Mouse (Mus musculus): ENCODE results near the gene Nop10.

Nop10 gene

GRCm38 (mm10) chr2:112261748-112262653 lies at the start of gene Nop10:
TSS of gene Nop10 (plus strand) at chr2:112261926.
- peak; percentile 80 for DNase-seq

- DNase-seq = no peak
These were observed 45.7 kb upstream of the Nop10 start for GRCm38 (mm10) chr2:112215977-112216376.

DNA sequence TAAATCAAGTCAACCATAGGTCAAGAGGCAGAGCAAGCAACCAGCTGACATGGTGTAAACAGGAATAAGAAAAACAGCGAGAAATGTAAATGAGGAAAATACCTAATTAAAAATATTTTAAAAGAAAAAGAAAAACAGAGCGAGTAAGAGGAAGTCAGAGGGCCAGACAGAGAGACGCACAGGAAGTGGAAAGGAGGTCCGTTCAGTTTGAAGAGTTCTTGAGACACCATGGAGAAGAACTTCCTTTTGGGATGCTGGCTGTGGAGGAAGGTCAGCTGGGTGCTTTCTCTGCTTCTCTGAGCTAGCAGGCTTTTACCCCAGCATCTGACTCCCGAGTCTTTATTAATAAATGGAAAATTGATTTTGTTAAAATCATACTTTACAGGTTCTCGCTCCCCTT lies 44.1 kb upstream of the Nop10 start:
- DNase-seq = no peak

GRCm38 (mm10) chr2:112220880-112221279 lies 40.8 kb upstream of the Nop10 start:
- DNase-seq = no peak

GRCm38 (mm10) chr2:112222607-112223006 lies 39.1 kb upstream of the Nop10 start:
- DNase-seq = no peak

GRCm38 (mm10) chr2:112224356-112224755 lies 37.4 kb upstream of the Nop10 start:
- no peak for DNase-seq

DNA sequence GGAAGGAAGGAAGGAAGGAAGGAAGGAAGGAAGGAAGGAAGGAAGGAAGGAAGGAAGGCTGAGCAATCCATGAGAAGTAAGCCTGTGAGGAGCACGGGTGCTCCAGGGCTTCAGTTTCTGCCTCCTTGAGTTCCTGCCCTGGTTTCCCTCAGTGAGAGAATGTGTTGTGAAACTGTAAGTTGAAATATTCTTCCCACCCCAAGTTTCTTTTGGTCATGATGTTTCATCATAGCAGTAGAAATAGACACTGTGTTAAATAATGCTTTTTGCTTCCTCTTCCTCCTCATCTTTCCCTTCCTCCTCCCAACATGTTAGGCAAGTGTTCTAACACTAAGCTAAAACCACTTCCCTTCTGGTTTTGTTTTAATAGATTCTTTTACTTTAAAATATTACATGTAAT lies 29.1 kb upstream of the Nop10 start:
- DNase-seq = no peak

DNA sequence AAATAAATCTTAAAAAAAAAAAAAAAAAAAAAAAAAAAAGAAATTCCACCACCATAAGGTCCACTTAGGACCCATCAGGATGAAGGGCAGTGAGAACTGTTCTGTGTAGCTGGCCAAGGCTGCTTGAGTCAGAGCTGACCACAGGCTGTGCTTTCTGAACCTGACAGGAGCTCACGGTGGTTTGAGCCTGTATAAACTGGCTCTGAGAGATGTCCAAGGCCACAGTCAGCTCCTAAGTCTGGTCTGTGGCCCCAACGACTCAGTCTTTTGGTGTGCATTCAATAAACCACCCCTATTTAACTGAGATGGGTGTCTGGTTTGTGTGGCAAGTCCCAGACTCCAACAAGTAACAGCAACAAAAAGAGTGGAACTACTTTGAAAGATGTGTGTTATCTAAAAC lies 25.1 kb upstream of the Nop10 start:
- no peak for DNase-seq

DNA sequence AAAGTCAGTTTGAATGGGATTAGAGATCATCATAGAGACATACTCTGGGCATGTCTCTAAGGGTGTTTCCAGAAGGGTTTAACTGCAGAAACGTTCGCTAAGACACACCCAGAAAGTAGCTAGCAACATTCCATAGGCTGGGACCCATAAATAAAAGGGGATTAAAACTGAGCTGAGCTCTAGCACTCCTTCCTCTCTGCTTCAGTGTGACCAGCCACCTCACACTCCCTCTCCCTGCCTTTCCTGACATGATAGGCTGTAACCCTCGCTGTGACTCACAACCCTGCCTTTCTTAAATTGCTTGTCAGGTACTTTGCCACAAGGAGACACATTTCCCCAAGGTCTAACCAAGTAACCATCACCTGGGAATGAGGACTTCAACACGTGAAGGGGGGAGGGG lies 23.7 kb upstream of the Nop10 start:
- DNase-seq = no peak

DNA sequence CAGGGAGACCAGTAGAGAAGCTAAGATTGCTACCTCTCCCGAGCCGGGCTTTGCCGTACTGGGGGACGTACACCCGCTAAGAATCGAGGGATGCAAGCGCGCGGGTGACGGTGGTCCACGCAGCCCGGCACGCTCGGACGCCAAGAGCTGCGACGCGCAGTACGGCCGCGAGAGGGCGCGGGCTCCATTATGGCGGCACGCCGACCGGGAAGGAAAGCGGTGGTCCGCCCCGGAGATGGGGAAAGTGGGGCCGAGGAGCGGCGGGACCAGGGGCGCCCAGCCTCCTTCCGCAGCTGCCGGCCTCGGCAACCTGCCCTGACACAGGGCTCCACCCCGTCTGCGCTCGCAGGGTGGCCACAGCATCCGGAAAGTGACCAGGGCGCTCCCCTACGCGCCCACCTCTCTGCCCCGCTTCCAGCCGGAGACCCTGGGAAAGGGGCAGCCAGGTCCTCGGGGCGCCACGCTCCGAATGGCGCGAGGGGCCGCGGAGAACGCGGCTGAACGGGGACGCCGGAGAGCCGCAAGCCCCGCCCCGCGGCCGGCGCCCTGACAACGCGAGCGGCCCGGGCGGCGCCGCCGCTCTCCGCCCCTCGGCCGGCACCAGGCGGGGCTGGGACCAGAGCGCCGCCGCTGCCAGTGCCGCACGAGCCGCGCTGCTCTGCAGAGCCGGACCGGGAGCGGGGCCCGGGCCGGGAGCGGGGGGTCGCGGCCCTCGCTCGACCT lies 22.4 kb upstream of the Nop10 start, which contains the start of gene Lpcat4:
Lpcat4 (plus strand) TSS at position 257 of the 723 bp plus-strand sequence.
- DNase-seq = peak; percentile 94

GRCm38 (mm10) chr2:112239935-112240721 lies 21.6 kb upstream of the Nop10 start:
- peak; percentile 51 for DNase-seq

DNA sequence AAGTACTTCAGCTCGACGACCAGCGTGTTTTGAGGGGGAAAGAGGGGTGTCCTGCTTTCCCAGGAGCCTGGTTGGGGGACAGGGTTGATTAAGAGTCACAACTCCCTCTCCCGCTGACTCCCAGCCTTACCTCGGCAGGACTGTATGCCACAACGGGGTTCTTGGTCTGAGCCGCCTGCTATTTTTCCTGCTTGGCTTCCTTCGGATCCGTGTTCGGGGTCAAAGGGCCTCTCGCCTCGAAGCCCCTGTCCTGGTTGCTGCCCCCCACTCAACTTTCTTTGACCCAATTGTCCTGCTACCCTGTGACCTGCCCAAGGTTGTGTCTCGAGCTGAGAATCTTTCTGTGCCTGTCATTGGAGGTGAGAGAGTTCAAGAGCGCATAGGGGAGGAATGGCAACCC lies 19.9 kb upstream of the Nop10 start:
- no peak for DNase-seq

DNA sequence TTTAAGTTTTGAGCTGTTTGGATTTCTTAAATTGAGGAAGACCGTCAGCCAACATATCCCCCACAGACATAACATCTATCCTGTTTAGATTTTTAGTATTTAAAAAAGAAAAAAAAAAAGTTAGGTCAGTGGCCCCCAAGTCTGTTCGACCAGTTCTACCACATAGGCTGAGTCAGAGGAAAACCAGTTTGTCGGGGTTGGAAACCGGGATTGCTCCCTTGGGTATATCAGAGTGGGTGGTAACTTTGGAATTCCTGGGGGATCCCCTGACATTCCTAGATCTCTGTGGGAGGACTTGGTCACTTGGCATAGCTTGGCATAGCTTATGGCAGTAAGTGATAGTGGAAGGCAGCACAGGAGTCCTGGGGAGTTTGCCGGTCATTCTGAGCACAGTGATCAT lies 16.4 kb upstream of the Nop10 start:
- no peak for DNase-seq

- DNase-seq = no peak
These were observed 15.5 kb upstream of the Nop10 start for GRCm38 (mm10) chr2:112246193-112246592.

- no peak for DNase-seq
These were observed 14.4 kb upstream of the Nop10 start for GRCm38 (mm10) chr2:112247323-112247722.

GRCm38 (mm10) chr2:112249780-112250453 lies 11.8 kb upstream of the Nop10 start:
- no peak for DNase-seq

- no peak for DNase-seq
These were observed 6.8 kb upstream of the Nop10 start for GRCm38 (mm10) chr2:112254675-112255515.

- no peak for DNase-seq
These were observed 2.3 kb upstream of the Nop10 start, which contains the start of gene Nutm1 for GRCm38 (mm10) chr2:112259241-112259962. TSS of gene Nutm1 (minus strand) at chr2:112259291.

GRCm38 (mm10) chr2:112262779-112263295 lies 1.1 kb downstream of the Nop10 start:
- no peak for DNase-seq

DNA sequence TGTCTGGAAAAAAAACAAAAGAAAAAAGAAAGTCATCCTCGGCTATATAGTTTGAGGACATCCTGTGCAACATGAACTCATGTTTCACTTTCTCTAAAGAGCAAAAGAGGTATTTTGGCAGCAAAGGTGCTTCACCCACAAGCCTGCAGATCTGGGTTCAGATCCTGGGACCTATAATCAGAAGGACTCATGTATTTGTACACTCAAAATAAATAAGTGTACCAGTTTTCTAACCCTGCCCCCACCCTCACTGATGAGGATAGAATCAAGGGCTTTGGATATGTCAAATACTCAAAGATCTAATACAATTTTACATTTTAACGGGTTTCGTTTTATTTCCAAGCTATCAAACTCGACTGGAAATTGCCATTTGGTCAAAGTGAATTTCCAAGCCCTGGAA lies 2.6 kb downstream of the Nop10 start:
- DNase-seq = no peak

Data from right cerebral cortex, postnatal 14 days (tissue).